Mouse (Mus musculus): ENCODE measurements around the gene Gins3.
"Not testable (repeated sequence)": the region's sequence is repeated elsewhere in the genome, so short reads cannot be mapped to it uniquely, and the experiment has no call there.

DNA sequence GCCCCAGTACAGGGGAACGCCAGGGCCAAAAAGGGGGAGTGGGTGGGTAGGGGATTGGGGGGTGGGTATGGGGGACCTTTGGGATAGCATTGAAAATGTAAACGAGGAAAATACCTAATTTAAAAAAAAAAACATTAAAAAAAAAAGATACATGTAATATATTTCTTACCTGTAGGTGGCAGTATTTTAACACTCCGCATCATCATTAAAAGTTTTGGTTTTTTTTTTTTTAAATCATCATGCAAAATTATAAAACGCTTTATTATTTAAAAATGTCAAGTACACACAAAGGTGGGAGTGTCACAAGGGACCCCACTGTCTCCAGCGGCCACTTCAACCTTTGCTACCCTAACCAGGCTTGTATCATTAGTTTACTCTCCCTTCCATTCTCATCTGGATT, 26.7 kb upstream of the Gins3 start:
- TF ChIP-seq CTCF (conservative IDR thresholded peaks at IDR 0.05; ENCODE audit: insufficient read depth, insufficient read length, low read depth, low read length), result 0 out of 2 replicates have a peak, but pooled peaks have one; percentile 0
- TF ChIP-seq POLR2A (IDR thresholded peaks at IDR 0.05; ENCODE audit: low read depth, low read length), result not testable (repeated sequence)

All from kidney, adult 2 months (tissue).